Comparison of ENCODE assay signal across 8 mouse cellular contexts in genomic region chr3:68583031-68583693, GRCm38 (mm10).
DNase-seq lines count a peak whose midpoint lies in the region; ATAC-seq and TF ChIP-seq lines count a peak whose summit lies in the region.

No protein-coding gene starts in this region.

- peak overlapping the region; percentile 89 for H3K27ac ChIP-seq in layer of hippocampus, adult 2 months
- H3K27ac ChIP-seq in heart, embryonic 10.5 days, result peak overlapping the region; percentile 91
- H3K27ac ChIP-seq in neural tube, embryonic 13.5 days (replicated peaks), result peak overlapping the region; percentile 87

- ATAC-seq in neural tube, embryonic 13.5 days (ENCODE audit: low read depth), result no peak

- H3K27me3 ChIP-seq in heart, embryonic 10.5 days (ENCODE audit: insufficient read depth, poor library complexity, severe bottlenecking), result no peaks in the 10 kb centered on the region
- no peaks in the 10 kb centered on the region for H3K27me3 ChIP-seq in neural tube, embryonic 13.5 days

- no peak for DNase-seq in layer of hippocampus, adult 2 months (ENCODE audit: low spot score in 2 of 2)
- no peak for DNase-seq in layer of hippocampus, postnatal 10 days (ENCODE audit: low spot score in 2 of 2)
- DNase-seq in heart, embryonic 10.5 days (ENCODE audit: low spot score), result no peak
- DNase-seq in kidney, postnatal 4 days, result peak; percentile 62 to 70
- no peak for DNase-seq in right cerebral cortex, postnatal 14 days
- no peak for DNase-seq in thymus, postnatal 10 days (ENCODE audit: low spot score in 2 of 2)
- DNase-seq in urinary bladder, postnatal 10 days (ENCODE audit: low spot score), result no peak

- WGBS in heart, embryonic 10.5 days, result 20% methylated on average over 14 of the region's 14 CpGs
- 5% methylated on average over 14 of the region's 14 CpGs for WGBS in neural tube, embryonic 13.5 days

- peak overlapping the region; percentile 48 for H3K9ac ChIP-seq in neural tube, embryonic 13.5 days

- peaks cover 87% of the 10 kb centered on the region for H3K4me1 ChIP-seq in heart, embryonic 10.5 days
- H3K4me1 ChIP-seq in neural tube, embryonic 13.5 days (replicated peaks), result peaks cover 93% of the 10 kb centered on the region

- peak overlapping the region; percentile 43 for H3K4me2 ChIP-seq in neural tube, embryonic 13.5 days

- no peaks in the 10 kb centered on the region for H3K36me3 ChIP-seq in heart, embryonic 10.5 days
- no peaks in the 10 kb centered on the region for H3K36me3 ChIP-seq in neural tube, embryonic 13.5 days

- peak overlapping the region; percentile 50 for H3K4me3 ChIP-seq in layer of hippocampus, adult 2 months
- peak overlapping the region; percentile 43 for H3K4me3 ChIP-seq in heart, embryonic 10.5 days
- H3K4me3 ChIP-seq in neural tube, embryonic 13.5 days, result no peak overlapping the region; the same call in 1 of the 2 replicates

- TF ChIP-seq CTCF in layer of hippocampus, adult 2 months (conservative IDR thresholded peaks at IDR 0.05), result no peak

- H3K9me3 ChIP-seq in heart, embryonic 10.5 days, result no peaks in the 10 kb centered on the region
- H3K9me3 ChIP-seq in neural tube, embryonic 13.5 days, result no peaks in the 10 kb centered on the region

Comparison
In these comparisons a context has a peak if more than half of its experiments do, and no peak if none do; other contexts are left out.
1. DNase-seq: peak in kidney, postnatal 4 days (2 of 2); none in layer of hippocampus, adult 2 months (0 of 2), layer of hippocampus, postnatal 10 days (0 of 2), heart, embryonic 10.5 days (single experiment), right cerebral cortex, postnatal 14 days (single experiment), thymus, postnatal 10 days (0 of 2) and urinary bladder, postnatal 10 days (single experiment).
2. Peak in every context shown above with its lines, with median percentiles within 50 percentile points of each other: H3K27ac ChIP-seq.